Mouse (Mus musculus) intestine, embryonic 14.5 days (tissue): ENCODE results near the gene Tiam1. TPM values are rescaled to one million over a fixed set of nuclear protein-coding genes. Genes with fewer than 3 reads are reported as not detected.

ENCODE experiments used
- ATAC-seq: fragments of 200-750 bp; cut with Nextera tagmentation; replicated peaks from 2 replicates; pipeline ENCODE4 v1.8.0; 2017; ENCODE audit warnings: low read depth, moderate number of reproducible peaks, moderate TSS enrichment, moderate library complexity; ENCODE audit not compliant: low FRiP score, low TSS enrichment
- DNase-seq: peaks from one replicate; pipeline ENCODE4 v3.0.0-alpha.2; 2018; ENCODE audit warnings: low spot score
- H3K27ac ChIP-seq: fragments of 300-500 bp; sonication (generic); 2 replicates; pipeline ENCODE4 v1.5.1; 2014; ENCODE audit warnings: low read depth, mild to moderate bottlenecking, control low read depth
- H3K27me3 ChIP-seq: fragments of 300-500 bp; sonication (generic); replicated peaks from 2 replicates; pipeline ENCODE4 v1.6.1; 2014; ENCODE audit warnings: low read length, control low read depth; ENCODE audit not compliant: control insufficient read depth, insufficient read depth
- H3K36me3 ChIP-seq: fragments of 300-500 bp; sonication (generic); 2 replicates; pipeline ENCODE4 v1.6.1; 2014; ENCODE audit warnings: low read length, control low read depth; ENCODE audit not compliant: control insufficient read depth, insufficient read depth
- H3K4me1 ChIP-seq: fragments of 300-500 bp; sonication (generic); replicated peaks from 2 replicates; pipeline ENCODE4 v1.6.1; 2014; ENCODE audit warnings: low read length, control low read depth, mixed read lengths; ENCODE audit not compliant: control insufficient read depth, insufficient read depth
- H3K4me2 ChIP-seq: fragments of 300-500 bp; sonication (generic); 2 replicates; pipeline ENCODE4 v1.6.1; 2014; ENCODE audit warnings: low read length
- H3K4me3 ChIP-seq: fragments of 300-500 bp; sonication (generic); 2 replicates; pipeline ENCODE4 v1.5.1; 2014; ENCODE audit warnings: low read depth, low read length, control low read depth, mixed read lengths
- H3K9ac ChIP-seq: fragments of 300-500 bp; sonication (generic); 2 replicates; pipeline ENCODE4 v1.6.1; 2014; ENCODE audit warnings: mild to moderate bottlenecking, low read length
- H3K9me3 ChIP-seq: fragments of 300-500 bp; sonication (generic); 2 replicates; pipeline ENCODE4 v1.6.1; 2016; ENCODE audit warnings: low read length, control low read depth; ENCODE audit not compliant: control insufficient read depth
- WGBS: fragments of 180-500 bp; shearing (Covaris S2); extraction: QIAGEN DNeasy Blood & Tissue Kit; methylation state at CpG from one replicate; pipeline ENCODE4 v1.1.7; 2014; 5-methylcytosine and 5-hydroxymethylcytosine counted together
- polyA plus RNA-seq: library from polyadenylated mRNA; unstranded; fragments of >200 nt; fragmentation: Nextera tagmentation; extraction: Ambion mirVana; gene quantifications from 2 replicates; pipeline ENCODE4 v1.2.1, GENCODE M21; 2014

The Tiam1 gene
- 21.4 and 23.3 TPM in 2 replicates for polyA plus RNA-seq

GRCm38 (mm10) chr16:90143760-90144516, at the start of gene Tiam1:
Gene Tiam1 (minus strand): TSS chr16:90143769.
- H3K4me3 ChIP-seq, result peak within 1 kb of the TSS; percentile 74
- 0 out of 2 replicates have a peak, but pooled peaks cover 2% of the 10 kb centered on the region for H3K27me3 ChIP-seq
- WGBS, result under 1% methylated on average over 64 of the region's 64 CpGs
- peaks cover 11% of the 10 kb centered on the region for H3K4me1 ChIP-seq
- H3K27ac ChIP-seq, result peak within 1 kb of the TSS; percentile 81
- ATAC-seq (peak; percentile 97), DNase-seq (peak; percentile 99)
- H3K9me3 ChIP-seq, result no peaks in the 10 kb centered on the region
- peak within 1 kb of the TSS; percentile 69 for H3K9ac ChIP-seq
- H3K36me3 ChIP-seq, result no peaks in the 10 kb centered on the region
- peak within 1 kb of the TSS; percentile 97 for H3K4me2 ChIP-seq

- H3K27ac ChIP-seq, result no peak overlapping the region
- no peaks in the 10 kb centered on the region for H3K36me3 ChIP-seq
- ATAC-seq (no peak), DNase-seq (no peak)
- no peak overlapping the region for H3K4me3 ChIP-seq
- no peaks in the 10 kb centered on the region for H3K9me3 ChIP-seq
- no peaks in the 10 kb centered on the region for H3K4me1 ChIP-seq
- no peak overlapping the region for H3K9ac ChIP-seq
- H3K27me3 ChIP-seq, result no peaks in the 10 kb centered on the region
- H3K4me2 ChIP-seq, result no peak overlapping the region
- 62% methylated on average over 6 of the region's 6 CpGs for WGBS
These were observed 47.7 kb upstream of the Tiam1 start for GRCm38 (mm10) chr16:90191289-90191688.

GRCm38 (mm10) chr16:90187453-90187852, 43.9 kb upstream of the Tiam1 start:
- Histone ChIP-seq H3K4me2 (no peak overlapping the region), H3K9ac (no peak overlapping the region), H3K36me3 (no peaks in the 10 kb centered on the region), H3K4me3 (no peak overlapping the region), H3K27ac (no peak overlapping the region), H3K27me3 (no peaks in the 10 kb centered on the region), H3K4me1 (no peaks in the 10 kb centered on the region), H3K9me3 (no peaks in the 10 kb centered on the region)
- WGBS, result 21% methylated on average over 13 of the region's 13 CpGs
- ATAC-seq (peak; percentile 57; the same call in 1 of the 2 replicates), DNase-seq (peak; percentile 67)

- Histone ChIP-seq H3K4me2 (no peak overlapping the region), H3K27ac (no peak overlapping the region), H3K27me3 (no peaks in the 10 kb centered on the region), H3K9me3 (no peaks in the 10 kb centered on the region), H3K4me3 (no peak overlapping the region), H3K4me1 (no peaks in the 10 kb centered on the region), H3K36me3 (no peaks in the 10 kb centered on the region), H3K9ac (no peak overlapping the region)
- DNase-seq (peak; percentile 86), ATAC-seq (0 out of 2 replicates have a peak, but pooled peaks have one; percentile 44)
- WGBS, result 43% methylated on average over 8 of the region's 8 CpGs
These were observed 42.5 kb upstream of the Tiam1 start for GRCm38 (mm10) chr16:90185928-90186588.

GRCm38 (mm10) chr16:90184135-90184534, 40.6 kb upstream of the Tiam1 start:
- Histone ChIP-seq H3K4me2 (no peak overlapping the region), H3K4me1 (no peaks in the 10 kb centered on the region), H3K27ac (no peak overlapping the region), H3K36me3 (no peaks in the 10 kb centered on the region), H3K4me3 (no peak overlapping the region), H3K9me3 (no peaks in the 10 kb centered on the region), H3K27me3 (no peaks in the 10 kb centered on the region), H3K9ac (no peak overlapping the region)
- DNase-seq (no peak), ATAC-seq (no peak)
- WGBS, result 81% methylated on average over 6 of the region's 6 CpGs

GRCm38 (mm10) chr16:90181673-90182072, 38.1 kb upstream of the Tiam1 start:
- Histone ChIP-seq H3K9ac (no peak overlapping the region), H3K4me2 (no peak overlapping the region), H3K4me1 (no peaks in the 10 kb centered on the region), H3K27me3 (no peaks in the 10 kb centered on the region), H3K36me3 (no peaks in the 10 kb centered on the region), H3K4me3 (no peak overlapping the region), H3K9me3 (no peaks in the 10 kb centered on the region), H3K27ac (no peak overlapping the region)
- DNase-seq (no peak), ATAC-seq (no peak)
- 87% methylated on average over 8 of the region's 8 CpGs for WGBS

GRCm38 (mm10) chr16:90180975-90181374, 37.4 kb upstream of the Tiam1 start:
- ATAC-seq (no peak), DNase-seq (no peak)
- H3K27me3 ChIP-seq, result no peaks in the 10 kb centered on the region
- H3K36me3 ChIP-seq, result no peaks in the 10 kb centered on the region
- no peak overlapping the region for H3K4me3 ChIP-seq
- 80% methylated on average over 6 of the region's 6 CpGs for WGBS
- H3K4me2 ChIP-seq, result no peak overlapping the region
- H3K4me1 ChIP-seq, result no peaks in the 10 kb centered on the region
- H3K9ac ChIP-seq, result no peak overlapping the region
- H3K27ac ChIP-seq, result no peak overlapping the region
- H3K9me3 ChIP-seq, result no peaks in the 10 kb centered on the region

- no peak for ATAC-seq
- Histone ChIP-seq H3K27ac (no peak overlapping the region), H3K4me2 (no peak overlapping the region), H3K4me1 (no peaks in the 10 kb centered on the region), H3K36me3 (no peaks in the 10 kb centered on the region), H3K9me3 (no peaks in the 10 kb centered on the region), H3K27me3 (no peaks in the 10 kb centered on the region), H3K4me3 (no peak overlapping the region), H3K9ac (no peak overlapping the region)
- 92% methylated on average over 5 of the region's 5 CpGs for WGBS
- no peak for DNase-seq
These were observed 36.3 kb upstream of the Tiam1 start for GRCm38 (mm10) chr16:90179892-90180291.
